Mouse (Mus musculus) hindbrain, embryonic 14.5 days (tissue): Measurements from ENCODE around the gene Gm17651. TPM values are rescaled to one million over a fixed set of nuclear protein-coding genes. Genes with fewer than 3 reads are reported as not detected.

ENCODE experiments used
- ATAC-seq: fragments of 200-750 bp; cut with Nextera tagmentation; 2 replicates; pipeline ENCODE4 v1.8.0; 2017; ENCODE audit warnings: moderate number of reproducible peaks, mild to moderate bottlenecking, moderate TSS enrichment, moderate library complexity; ENCODE audit not compliant: low FRiP score
- DNase-seq: peaks from one replicate; pipeline ENCODE4 v3.0.0-alpha.2; 2015; ENCODE audit warnings: low spot score
- H3K27ac ChIP-seq: fragments of 300-500 bp; sonication (generic); 2 replicates; pipeline ENCODE4 v1.5.1; 2014; ENCODE audit warnings: mild to moderate bottlenecking, moderate library complexity
- H3K27me3 ChIP-seq: fragments of 300-500 bp; sonication (generic); 2 replicates; pipeline ENCODE4 v1.6.1; 2014; ENCODE audit warnings: mild to moderate bottlenecking, low read length, mixed read lengths; ENCODE audit not compliant: control insufficient read depth, insufficient read depth
- H3K36me3 ChIP-seq: fragments of 300-500 bp; sonication (generic); replicated peaks from 2 replicates; pipeline ENCODE4 v1.6.1; 2014; ENCODE audit not compliant: control insufficient read depth, insufficient read depth
- H3K4me1 ChIP-seq: fragments of 300-500 bp; sonication (generic); replicated peaks from 2 replicates; pipeline ENCODE4 v1.6.1; 2014; ENCODE audit warnings: antibody characterized with exemption, low read length, mixed read lengths; ENCODE audit not compliant: control insufficient read depth, insufficient read depth
- H3K4me2 ChIP-seq: fragments of 300-500 bp; sonication (generic); replicated peaks from 2 replicates; pipeline ENCODE4 v1.6.1; 2014; ENCODE audit warnings: mild to moderate bottlenecking, moderate library complexity
- H3K4me3 ChIP-seq: fragments of 300-500 bp; sonication (generic); replicated peaks from 2 replicates; pipeline ENCODE4 v1.5.1; 2014; ENCODE audit warnings: mild to moderate bottlenecking, low read length
- H3K9ac ChIP-seq: fragments of 300-500 bp; sonication (generic); 2 replicates; pipeline ENCODE4 v1.6.1; 2014
- H3K9me3 ChIP-seq: fragments of 300-500 bp; sonication (generic); 2 replicates; pipeline ENCODE4 v1.6.1; 2016; ENCODE audit warnings: low read length; ENCODE audit not compliant: control insufficient read depth
- WGBS: fragments of 180-500 bp; shearing (Covaris S2); extraction: QIAGEN DNeasy Blood & Tissue Kit; methylation state at CpG from one replicate; pipeline ENCODE4 v1.1.7; 2014; 5-methylcytosine and 5-hydroxymethylcytosine counted together
- polyA plus RNA-seq: library from polyadenylated mRNA; unstranded; fragments of >200 nt; fragmentation: Nextera tagmentation; extraction: Ambion mirVana; gene quantifications from 2 replicates; pipeline ENCODE4 v1.2.1, GENCODE M21; 2014

Gm17651 gene
- polyA plus RNA-seq: not detected in 2 replicates

DNA sequence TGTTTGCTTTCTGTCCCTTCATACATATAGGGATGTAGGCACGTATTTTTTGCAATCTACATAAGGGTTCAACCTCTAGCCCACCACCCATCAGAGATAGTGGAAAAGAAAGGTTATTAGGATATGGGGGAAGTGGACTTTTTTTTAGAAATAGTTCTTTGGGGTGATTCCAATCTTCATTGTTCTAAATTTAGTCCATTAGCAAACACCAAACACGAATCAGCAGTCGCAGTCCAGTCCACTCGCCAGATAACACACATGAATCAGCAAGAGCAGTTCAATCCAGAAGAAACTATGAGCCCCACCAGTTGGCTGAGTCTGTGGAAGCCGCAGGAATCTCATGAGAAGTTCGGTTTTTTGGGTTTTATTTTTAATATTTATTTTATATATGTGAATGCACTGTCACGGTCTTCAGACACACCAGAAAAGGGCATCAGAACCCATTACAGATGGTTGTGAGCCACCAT is at the start of gene Gm17651:
Gene Gm17651, minus strand, starts transcription at position 51 of the 467 bp plus-strand sequence.
- 92% methylated on average over 7 of the region's 7 CpGs for WGBS
- ATAC-seq (no peak), DNase-seq (no peak)

DNA sequence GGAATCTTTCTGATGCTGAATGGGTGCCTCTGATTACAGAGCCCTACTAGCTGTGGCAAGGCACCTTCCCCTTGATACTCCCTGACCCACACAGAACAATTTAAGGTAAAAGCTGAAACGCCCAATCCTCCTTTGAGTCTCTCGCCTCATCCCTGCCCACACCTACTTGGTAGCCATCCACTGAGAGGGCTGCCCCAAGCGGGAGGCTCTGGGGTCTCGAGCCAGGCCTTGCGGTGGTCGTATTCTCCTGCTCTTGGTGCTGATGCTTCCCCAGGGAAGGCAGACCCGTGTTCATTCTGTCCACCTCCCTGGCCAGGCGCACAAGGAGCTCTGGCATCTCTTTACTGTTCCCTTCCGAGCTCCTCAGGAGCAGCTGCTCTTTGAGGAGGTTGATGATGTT is 44.6 kb upstream of the Gm17651 start:
- Histone ChIP-seq H3K4me3 (no peak overlapping the region), H3K36me3 (peaks cover 32% of the 10 kb centered on the region), H3K4me2 (no peak overlapping the region), H3K27me3 (no peaks in the 10 kb centered on the region), H3K4me1 (no peaks in the 10 kb centered on the region), H3K27ac (no peak overlapping the region), H3K9ac (no peak overlapping the region), H3K9me3 (peaks cover 17% of the 10 kb centered on the region; the same call in 1 of the 2 replicates)
- WGBS: 88% methylated on average over 9 of the region's 9 CpGs
- ATAC-seq: no peak
- DNase-seq: no peak

More for the DNA sequence above, at the start of gene Gm17651:
- H3K9me3 ChIP-seq: no peaks in the 10 kb centered on the region
- no peaks in the 10 kb centered on the region; the same call in 1 of the 2 replicates for H3K27me3 ChIP-seq
- H3K27ac ChIP-seq: no peak within 1 kb of the TSS
- H3K4me1 ChIP-seq: no peaks in the 10 kb centered on the region
- H3K4me2 ChIP-seq: no peak within 1 kb of the TSS
- H3K9ac ChIP-seq: no peak within 1 kb of the TSS
- no peak within 1 kb of the TSS for H3K4me3 ChIP-seq
- H3K36me3 ChIP-seq: peaks cover 23% of the 10 kb centered on the region

DNA sequence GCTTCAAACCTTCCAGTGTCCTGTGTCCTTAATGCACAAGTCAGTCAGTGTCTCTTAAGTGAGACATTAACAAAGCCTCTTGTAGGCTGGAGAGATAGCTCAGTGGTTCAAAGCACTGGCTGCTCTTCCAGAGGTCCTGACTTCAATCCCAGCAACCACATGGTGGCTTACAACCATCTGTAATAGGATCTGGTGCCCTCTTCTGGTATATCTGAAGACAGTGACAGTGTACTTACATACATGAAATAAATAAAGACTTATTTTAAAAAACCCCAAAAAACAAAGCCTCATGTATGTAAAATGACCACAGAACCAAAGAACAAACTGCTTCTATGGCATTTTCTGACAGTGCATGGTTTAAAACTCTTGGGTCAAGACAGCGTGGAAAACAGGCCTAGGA is 41.4 kb upstream of the Gm17651 start:
- 85% methylated on average over 1 of the region's 1 CpGs for WGBS
- no peak for ATAC-seq

DNA sequence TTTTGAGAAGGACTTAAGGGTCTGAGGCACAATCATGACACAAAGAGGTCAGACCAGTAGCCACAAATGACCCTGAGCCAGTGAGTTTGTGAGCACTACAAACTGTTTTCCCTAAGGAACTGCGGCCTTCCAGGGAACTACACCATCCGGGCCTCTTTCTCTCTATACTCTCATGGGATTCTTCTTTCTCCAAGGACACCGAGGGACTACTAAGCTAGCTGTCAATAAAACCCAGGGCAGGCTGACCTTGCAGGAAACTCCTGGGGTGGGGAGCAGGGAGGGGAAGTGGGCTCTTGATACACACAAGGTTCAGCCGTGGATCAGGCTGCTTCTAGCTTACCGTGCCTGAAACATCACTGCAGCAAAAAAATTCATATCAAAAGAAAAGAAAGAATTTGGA is 36.4 kb upstream of the Gm17651 start:
- H3K36me3 ChIP-seq: peaks cover 36% of the 10 kb centered on the region
- no peak overlapping the region for H3K4me3 ChIP-seq
- no peaks in the 10 kb centered on the region for H3K27me3 ChIP-seq
- ATAC-seq (no peak), DNase-seq (no peak)
- H3K4me2 ChIP-seq: no peak overlapping the region
- no peak overlapping the region for H3K9ac ChIP-seq
- 65% methylated on average over 5 of the region's 5 CpGs for WGBS
- H3K27ac ChIP-seq: no peak overlapping the region
- no peaks in the 10 kb centered on the region for H3K9me3 ChIP-seq
- H3K4me1 ChIP-seq: no peaks in the 10 kb centered on the region

More for the DNA sequence above, 41.4 kb upstream of the Gm17651 start:
- no peak overlapping the region for H3K4me3 ChIP-seq
- H3K27me3 ChIP-seq: no peaks in the 10 kb centered on the region
- H3K4me1 ChIP-seq: no peaks in the 10 kb centered on the region
- peaks cover 38% of the 10 kb centered on the region for H3K36me3 ChIP-seq
- no peaks in the 10 kb centered on the region for H3K9me3 ChIP-seq
- H3K9ac ChIP-seq: no peak overlapping the region
- H3K4me2 ChIP-seq: no peak overlapping the region
- DNase-seq: no peak
- H3K27ac ChIP-seq: no peak overlapping the region

DNA sequence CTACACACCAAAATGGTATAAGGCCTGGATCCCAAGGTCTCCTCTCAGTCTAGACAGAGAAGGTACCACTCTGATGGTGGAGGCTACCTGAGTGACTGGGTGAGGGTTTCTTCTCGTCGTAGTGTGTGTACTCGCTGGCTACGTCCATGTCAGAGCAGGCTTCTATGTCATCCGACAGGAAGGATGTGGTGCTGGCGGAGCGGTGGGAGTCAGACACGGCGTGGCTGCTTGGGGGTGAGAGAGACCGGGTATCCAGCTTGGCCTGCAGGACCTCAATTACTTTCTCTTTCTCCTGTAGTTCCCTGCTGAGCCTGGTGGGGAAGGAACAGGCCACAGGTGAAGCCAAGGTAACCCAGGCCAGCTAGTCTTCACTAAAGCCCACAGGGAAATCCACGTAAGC is 35.6 kb upstream of the Gm17651 start:
- Histone ChIP-seq H3K4me3 (no peak overlapping the region), H3K27me3 (no peaks in the 10 kb centered on the region), H3K4me2 (no peak overlapping the region), H3K9me3 (no peaks in the 10 kb centered on the region), H3K9ac (no peak overlapping the region), H3K27ac (no peak overlapping the region), H3K4me1 (no peaks in the 10 kb centered on the region), H3K36me3 (peaks cover 30% of the 10 kb centered on the region)
- WGBS: 95% methylated on average over 11 of the region's 11 CpGs
- DNase-seq (no peak), ATAC-seq (no peak)

DNA sequence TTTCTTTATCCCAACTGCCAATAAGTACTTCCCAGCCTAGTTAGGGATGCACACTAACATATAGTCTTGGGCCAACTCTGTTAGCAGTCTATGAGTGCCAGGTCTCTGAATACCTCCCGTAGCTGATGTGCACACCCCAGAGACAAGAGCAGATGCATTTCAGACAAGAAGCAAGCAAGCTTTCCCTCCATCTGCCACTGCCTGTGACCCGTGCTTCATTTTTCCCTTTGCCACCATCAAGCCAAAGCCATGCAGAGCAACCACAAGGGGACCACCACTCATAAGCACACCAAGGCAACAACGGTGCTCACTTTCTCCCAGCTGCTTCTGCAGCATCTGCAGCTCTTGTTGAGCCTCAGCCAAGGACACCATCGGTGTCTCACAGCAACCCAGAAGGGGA is 32.1 kb upstream of the Gm17651 start:
- ATAC-seq (no peak), DNase-seq (no peak)
- no peak overlapping the region for H3K4me3 ChIP-seq
- H3K9me3 ChIP-seq: no peaks in the 10 kb centered on the region
- WGBS: 90% methylated on average over 4 of the region's 4 CpGs
- H3K27ac ChIP-seq: no peak overlapping the region
- no peaks in the 10 kb centered on the region for H3K27me3 ChIP-seq
- no peak overlapping the region for H3K9ac ChIP-seq
- H3K4me2 ChIP-seq: no peak overlapping the region
- peaks cover 33% of the 10 kb centered on the region for H3K36me3 ChIP-seq
- H3K4me1 ChIP-seq: no peaks in the 10 kb centered on the region

DNA sequence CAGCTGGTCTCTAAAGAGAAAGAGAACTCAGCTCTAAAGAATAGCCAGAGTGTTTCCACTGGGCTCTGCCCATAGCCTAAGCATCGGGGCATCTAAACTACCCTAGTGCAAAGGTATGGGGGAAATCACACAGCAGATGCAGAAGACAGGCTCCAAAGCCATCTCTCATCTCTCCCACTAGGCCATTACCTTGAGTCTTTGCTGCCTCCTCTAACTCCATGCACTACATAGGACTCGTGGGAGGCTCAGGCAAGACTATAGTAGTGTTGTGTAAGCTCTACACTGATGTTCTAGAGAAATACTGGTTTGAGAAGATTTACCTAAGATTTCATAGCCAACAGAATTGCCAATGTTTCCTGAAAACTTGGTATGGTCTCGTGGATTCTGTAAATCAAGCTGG is 31.0 kb upstream of the Gm17651 start:
- DNase-seq (no peak), ATAC-seq (no peak)
- Histone ChIP-seq H3K4me1 (no peaks in the 10 kb centered on the region), H3K4me3 (no peak overlapping the region), H3K9me3 (no peaks in the 10 kb centered on the region), H3K27me3 (no peaks in the 10 kb centered on the region), H3K36me3 (peaks cover 42% of the 10 kb centered on the region), H3K4me2 (no peak overlapping the region), H3K9ac (no peak overlapping the region), H3K27ac (no peak overlapping the region)
- WGBS: 86% methylated on average over 3 of the region's 3 CpGs

DNA sequence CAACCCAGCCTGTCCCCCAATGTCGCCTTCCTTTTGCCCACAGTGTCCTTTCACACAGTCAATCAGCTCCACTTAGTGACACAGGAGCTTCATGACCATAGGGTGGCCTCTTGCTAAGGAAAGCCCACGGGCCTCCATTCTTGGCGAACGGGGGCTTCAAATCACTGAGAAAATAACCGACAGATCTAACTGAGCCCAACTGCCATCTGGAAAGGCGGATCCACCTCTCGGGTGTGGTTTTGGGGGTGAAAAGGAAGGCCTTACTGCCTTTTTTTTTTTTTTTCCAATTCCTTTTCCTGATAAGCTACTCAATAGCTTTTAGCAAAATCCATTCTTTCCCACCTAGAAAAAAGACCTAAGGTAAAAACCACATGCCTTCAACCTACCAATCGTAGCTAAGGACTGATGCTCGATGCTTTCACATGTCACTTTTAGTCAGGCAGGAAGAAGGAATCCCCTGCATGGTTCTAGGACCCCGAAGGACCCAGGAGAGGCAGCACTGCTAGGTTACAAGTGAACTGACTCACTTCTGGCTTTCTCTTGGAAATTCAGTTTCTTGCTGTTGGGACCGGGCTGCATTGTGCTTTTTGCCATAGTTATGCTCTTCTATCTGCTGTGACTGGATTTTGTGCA is 28.1 kb upstream of the Gm17651 start:
- DNase-seq (no peak), ATAC-seq (no peak)
- H3K4me3 ChIP-seq: no peak overlapping the region
- H3K4me1 ChIP-seq: no peaks in the 10 kb centered on the region
- peaks cover 32% of the 10 kb centered on the region for H3K36me3 ChIP-seq
- no peaks in the 10 kb centered on the region for H3K9me3 ChIP-seq
- 96% methylated on average over 11 of the region's 11 CpGs for WGBS
- H3K9ac ChIP-seq: no peak overlapping the region
- no peak overlapping the region for H3K4me2 ChIP-seq
- no peak overlapping the region for H3K27ac ChIP-seq
- no peaks in the 10 kb centered on the region for H3K27me3 ChIP-seq

DNA sequence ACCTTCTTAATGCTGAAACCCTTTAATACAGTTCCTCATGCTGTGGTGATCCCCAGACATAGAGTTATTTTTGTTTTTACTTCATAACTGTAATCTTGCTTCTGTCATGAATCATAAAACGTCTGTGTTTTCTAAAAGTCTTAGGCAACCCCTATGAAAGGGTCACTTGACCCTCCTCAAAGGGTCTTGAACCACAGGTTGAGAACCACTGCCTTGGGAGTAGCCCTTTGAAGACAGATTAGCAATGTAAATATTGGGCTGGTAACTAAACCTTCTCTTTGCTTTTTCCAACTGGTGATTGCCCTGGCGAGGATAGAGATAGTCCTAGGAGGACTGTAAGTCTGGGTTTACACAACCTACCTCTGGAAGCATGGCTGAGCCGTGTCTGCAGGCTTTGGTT is 26.7 kb upstream of the Gm17651 start:
- no peak overlapping the region for H3K4me2 ChIP-seq
- no peak overlapping the region for H3K9ac ChIP-seq
- H3K36me3 ChIP-seq: peaks cover 40% of the 10 kb centered on the region
- no peaks in the 10 kb centered on the region for H3K4me1 ChIP-seq
- ATAC-seq (no peak), DNase-seq (no peak)
- WGBS: 77% methylated on average over 3 of the region's 3 CpGs
- H3K4me3 ChIP-seq: no peak overlapping the region
- no peaks in the 10 kb centered on the region for H3K27me3 ChIP-seq
- no peaks in the 10 kb centered on the region for H3K9me3 ChIP-seq
- H3K27ac ChIP-seq: no peak overlapping the region

DNA sequence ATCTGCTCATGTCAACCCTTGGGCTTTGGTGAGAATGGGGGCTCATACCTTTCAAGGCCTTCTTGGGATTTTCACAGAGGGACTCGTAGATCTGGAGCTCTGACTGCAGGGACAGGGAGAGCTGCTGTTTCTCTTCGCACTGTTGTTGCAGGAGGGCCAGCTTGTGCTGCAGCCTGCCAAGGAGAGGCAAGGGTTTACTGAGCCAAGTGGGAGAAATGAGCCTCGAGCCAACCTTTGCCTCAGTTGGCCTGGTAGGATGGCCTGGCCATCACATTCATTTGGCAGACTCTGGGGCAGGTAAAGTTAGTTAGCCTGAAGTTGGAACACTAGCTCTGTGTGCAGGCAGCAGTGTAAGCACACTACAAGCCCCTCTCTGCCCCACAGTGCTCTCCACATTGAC is 24.6 kb upstream of the Gm17651 start:
- Histone ChIP-seq H3K9me3 (no peaks in the 10 kb centered on the region), H3K4me2 (no peak overlapping the region), H3K36me3 (peaks cover 59% of the 10 kb centered on the region), H3K27ac (no peak overlapping the region), H3K4me1 (no peaks in the 10 kb centered on the region), H3K9ac (no peak overlapping the region), H3K4me3 (no peak overlapping the region), H3K27me3 (no peaks in the 10 kb centered on the region)
- DNase-seq (no peak), ATAC-seq (no peak)
- WGBS: 76% methylated on average over 3 of the region's 3 CpGs
